Mouse (Mus musculus): ENCODE results near the gene Pex26. TPM values are rescaled to one million over a fixed set of nuclear protein-coding genes. Genes with fewer than 3 reads are reported as not detected.

Pex26 gene
- polyA plus RNA-seq, 1 experiment, result 8.3 TPM

GRCm38 (mm10) chr6:121246037-121246361 lies 62.5 kb downstream of the Pex26 start:
- Histone ChIP-seq H3K4me3 (ENCODE audit: extremely low read depth, insufficient read depth, insufficient read length) (peak overlapping the region; percentile 83), H3K36me3 (ENCODE audit: control insufficient read depth, insufficient read depth, low read length) (no peaks in the 10 kb centered on the region), H3K27me3 (ENCODE audit: control insufficient read depth, insufficient read depth, low read length) (no peaks in the 10 kb centered on the region), H3K4me1 (ENCODE audit: control insufficient read depth, insufficient read depth, insufficient read length) (peaks cover 9% of the 10 kb centered on the region), H3K27ac (ENCODE audit: insufficient read depth, low read length) (peak overlapping the region; percentile 77; the same call in 1 of the 2 replicates)
- 6% methylated on average over 4 of the region's 4 CpGs for WGBS
- TF ChIP-seq POLR2A (IDR thresholded peaks at IDR 0.05; ENCODE audit: low read depth, low read length), result no peak
- no peak for DNase-seq (ENCODE audit: low read depth in 1 of 2, low spot score in 2 of 2)

Other genes with a start within 250 kb of the Pex26 start
- 11.2 and 11.4 TPM in 2 replicates for gene Mical3, start 52.7 kb upstream of the Pex26 start, polyA plus RNA-seq (2012; rRNA removed)
- gene Tuba8, start 27.0 kb downstream of the Pex26 start, polyA plus RNA-seq (2012; rRNA removed), result 1.2 TPM in 2 replicates
- 8.5 and 9.9 TPM in 2 replicates for gene Usp18, start 62.2 kb downstream of the Pex26 start, polyA plus RNA-seq (2012; rRNA removed)
- gene Slc6a13, start 116.6 kb downstream of the Pex26 start, polyA plus RNA-seq (2012; rRNA removed), result 1.5 and 2.1 TPM in 2 replicates
- 1.9 and 2.4 TPM in 2 replicates for gene Slc6a12, start 159.4 kb downstream of the Pex26 start, polyA plus RNA-seq (2012; rRNA removed)